Mouse (Mus musculus): ENCODE measurements around the gene Accsl.

The Accsl gene

DNA sequence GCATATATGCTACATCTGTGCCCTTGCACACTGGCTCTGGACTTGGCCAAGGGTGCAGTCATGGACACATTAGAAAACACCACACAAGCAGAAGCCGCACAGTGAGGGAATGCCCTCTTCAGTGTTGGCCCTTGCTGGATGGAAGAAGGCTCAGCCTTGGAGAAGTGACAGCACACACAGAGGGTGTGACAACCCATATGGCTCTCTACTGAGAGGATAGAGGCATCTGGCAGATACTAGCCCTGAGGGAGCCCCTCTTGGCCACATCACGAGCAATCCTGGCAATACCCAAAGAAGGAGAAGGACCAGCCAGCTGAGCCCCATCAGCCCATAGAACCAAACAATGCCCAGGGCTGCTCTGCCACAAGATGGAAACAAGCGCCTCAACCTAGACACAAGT lies 5.6 kb upstream of the Accsl start:
- no peak for DNase-seq (ENCODE audit: low read depth, low spot score)

DNA sequence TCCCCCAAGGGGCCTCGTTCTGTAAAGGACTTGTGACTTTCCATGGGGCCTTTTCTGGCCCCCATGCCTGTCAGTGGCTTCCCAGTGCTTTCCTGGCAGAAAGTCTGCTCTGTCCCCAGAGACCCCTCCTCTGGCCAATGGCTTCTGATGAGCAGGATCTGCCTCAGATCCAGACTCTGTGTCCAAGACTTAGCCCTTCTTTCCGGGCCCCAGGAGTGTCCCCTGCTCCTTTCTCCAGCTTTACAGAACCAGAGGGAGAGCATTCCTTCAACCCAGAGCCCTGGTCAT lies 5.2 kb upstream of the Accsl start:
- DNase-seq (ENCODE audit: low read depth, low spot score), result no peak

DNA sequence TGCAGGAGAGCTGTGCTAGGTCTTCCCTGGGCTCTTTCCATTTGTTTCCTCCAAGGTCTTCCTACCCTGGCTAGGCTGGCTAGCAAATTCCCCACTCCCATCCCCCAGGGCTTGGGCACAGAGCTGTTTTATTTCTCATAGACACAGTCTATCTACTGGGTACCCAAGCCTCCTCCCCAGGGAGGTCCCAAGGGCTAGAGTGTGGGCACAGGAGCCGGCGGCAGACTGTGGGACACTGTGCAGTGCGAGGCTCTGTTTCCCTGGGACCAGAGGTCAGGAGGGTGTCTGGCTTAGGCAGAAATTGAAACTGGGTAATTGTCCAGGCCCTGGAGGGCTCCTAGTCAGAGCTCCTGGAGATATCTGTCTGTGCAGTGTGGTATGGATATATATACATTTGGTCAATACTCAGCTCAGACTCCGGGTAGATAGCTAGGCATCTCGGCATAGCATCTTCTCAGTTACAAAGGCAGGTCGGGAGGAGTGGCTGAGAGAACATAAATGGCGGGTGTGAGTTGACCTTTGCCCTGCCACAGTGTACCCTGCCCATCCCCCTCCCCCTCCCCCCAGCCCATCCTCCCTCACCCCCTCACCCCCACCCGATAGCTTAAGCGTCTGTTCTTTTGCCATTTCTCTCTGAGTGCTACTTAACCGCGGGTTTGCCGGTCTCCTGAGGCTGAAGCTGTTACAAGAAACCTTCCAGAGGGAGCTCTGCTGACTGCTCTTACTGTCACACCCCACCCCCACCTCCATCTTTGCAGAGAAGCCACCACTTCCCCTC lies 4.7 kb upstream of the Accsl start:
- no peak for DNase-seq (ENCODE audit: low read depth, low spot score)

DNA sequence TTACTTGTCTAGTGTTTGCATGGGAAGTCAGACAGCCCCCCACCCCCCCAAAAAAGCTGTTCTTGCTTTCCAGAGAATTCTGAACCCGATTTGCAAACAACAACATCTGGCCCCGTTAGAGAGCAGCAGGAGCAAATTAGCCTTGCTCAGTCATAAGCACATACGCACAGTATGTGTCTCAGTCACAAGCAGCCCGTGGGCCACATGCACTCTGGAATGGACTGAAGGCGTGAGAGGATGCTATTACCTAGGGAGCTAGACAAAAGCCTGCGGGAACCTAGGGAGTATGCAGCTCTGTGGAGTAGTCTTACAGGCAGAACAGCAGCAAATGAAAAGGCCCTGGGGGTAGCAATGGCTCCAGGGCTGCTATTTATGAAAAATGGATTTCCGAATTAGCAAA lies 3.3 kb upstream of the Accsl start:
- DNase-seq (ENCODE audit: low read depth, low spot score), result no peak

DNA sequence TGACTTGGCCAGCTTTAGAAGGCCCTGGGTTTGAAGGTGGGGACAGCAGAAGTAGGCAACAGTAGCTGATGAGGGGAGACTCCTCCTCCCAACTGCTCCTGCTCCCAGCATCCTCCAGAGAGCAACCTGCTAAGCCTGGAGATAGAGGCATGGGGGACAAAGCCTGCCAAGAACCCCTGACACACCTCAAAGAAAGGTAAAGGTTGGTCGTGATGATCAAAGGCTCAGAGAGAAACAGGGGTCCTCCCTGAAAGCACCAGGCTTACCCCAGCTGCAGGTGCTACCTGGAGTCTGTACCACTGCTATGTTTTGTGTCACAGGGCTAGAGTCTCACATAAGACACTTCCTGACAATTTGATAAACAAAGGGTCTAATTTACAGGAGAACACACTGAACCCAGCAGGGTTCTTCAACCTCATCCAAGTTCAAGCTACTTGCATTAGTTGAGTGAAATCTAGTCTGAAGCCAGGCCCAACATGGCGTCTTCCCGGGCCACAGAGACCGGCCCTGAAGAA lies 2.5 kb upstream of the Accsl start:
- no peak for DNase-seq (ENCODE audit: low read depth, low spot score)

DNA sequence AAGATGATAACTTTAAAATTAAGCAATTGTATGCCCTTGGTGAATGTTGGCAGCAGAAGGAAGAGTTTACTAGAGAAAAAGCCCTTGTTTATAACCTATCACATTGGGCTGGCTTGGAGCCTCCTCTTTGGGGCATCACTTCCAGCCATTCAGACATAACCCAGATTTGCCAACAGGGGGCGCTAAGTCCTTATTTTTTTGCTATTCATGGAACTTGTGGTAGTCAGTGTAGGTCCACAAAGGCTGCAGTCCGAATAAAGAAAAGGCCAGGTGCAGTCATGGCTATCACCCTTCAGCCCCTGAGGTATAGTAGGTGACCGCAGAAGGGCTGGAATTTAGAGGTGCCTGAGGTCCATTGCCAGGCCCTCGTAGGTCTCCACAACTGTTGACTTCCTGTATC lies 1.9 kb upstream of the Accsl start:
- no peak for DNase-seq (ENCODE audit: low read depth, low spot score)

DNA sequence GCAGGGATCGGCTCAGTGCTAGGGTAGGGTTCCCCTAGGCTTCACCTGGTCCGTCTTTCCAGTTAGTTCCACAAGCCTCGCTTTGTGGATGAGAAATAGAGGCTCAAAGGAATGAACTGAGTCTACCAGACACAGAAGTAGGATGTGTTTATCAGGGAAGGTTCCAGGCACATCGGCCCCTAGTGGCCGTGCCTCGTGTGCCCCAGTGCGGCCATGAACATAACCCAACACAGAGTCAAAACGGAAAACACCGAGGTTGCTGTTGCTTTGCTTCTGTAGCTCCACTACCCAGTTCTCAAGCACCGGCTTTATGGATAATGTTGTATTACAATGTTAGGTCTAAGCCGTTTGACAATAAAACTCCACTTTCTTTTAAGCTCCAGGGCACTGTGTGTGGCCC lies 391 bp downstream of the Accsl start:
- no peak for DNase-seq (ENCODE audit: low read depth, low spot score)

DNA sequence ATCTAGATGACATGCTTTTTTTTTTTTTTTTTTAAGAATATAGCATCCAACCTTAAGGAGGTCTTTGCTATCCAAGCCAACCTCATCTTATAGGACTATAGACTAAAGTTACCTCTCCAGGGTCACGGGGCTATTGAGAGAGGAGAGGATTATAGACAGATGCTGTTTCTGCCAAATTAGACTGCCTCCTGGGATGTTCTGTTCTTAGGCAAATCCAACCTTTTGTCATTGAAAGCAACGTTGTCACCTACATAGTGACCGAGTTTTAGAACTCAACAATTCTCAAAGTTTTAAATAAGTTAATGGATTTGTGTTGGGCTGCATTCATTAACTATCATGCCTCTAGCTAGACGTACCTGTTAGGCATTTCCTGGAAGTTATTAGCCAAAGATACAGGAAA lies 5.7 kb downstream of the Accsl start:
- DNase-seq (ENCODE audit: low read depth, low spot score), result no peak

DNA sequence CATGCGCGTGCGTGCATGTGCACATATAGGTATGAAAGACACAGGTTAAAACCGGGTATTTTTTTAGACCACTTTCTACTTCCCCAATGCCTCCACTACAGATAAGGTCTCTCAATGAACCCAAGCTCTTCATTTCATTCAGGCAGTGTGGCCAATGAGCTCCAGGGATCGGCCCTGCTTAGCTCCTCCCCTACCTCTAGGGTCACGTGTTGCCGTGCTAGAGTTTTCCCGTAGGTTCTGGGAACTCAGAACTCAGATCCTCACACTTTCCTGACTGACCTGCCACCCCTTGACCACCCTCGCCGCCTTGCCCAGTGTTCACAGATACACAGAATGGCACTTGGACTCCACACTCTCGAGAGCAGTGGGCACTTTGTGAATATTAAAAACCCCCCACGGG lies 10.1 kb downstream of the Accsl start:
- no peak for DNase-seq (ENCODE audit: low read depth, low spot score)

DNA sequence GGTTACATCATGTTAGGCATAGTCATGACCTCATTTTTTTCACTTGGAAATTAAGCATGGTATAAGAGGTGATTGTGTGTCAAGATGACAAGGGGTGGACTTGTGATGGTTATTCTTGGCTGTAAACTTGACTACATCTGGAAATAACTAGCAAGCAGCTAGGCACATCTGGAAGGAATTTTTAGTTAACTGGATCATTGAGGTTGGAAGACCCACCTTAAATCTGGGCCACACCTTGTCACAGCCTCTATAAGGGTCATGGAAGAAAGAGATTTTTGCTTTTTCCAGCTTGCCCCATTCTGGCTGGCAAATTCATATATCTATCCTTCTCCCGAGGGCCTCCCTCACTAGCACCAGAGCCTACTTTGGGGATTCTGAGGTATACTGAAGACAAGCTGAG lies 17.7 kb downstream of the Accsl start:
- no peak for DNase-seq (ENCODE audit: low read depth, low spot score)

DNA sequence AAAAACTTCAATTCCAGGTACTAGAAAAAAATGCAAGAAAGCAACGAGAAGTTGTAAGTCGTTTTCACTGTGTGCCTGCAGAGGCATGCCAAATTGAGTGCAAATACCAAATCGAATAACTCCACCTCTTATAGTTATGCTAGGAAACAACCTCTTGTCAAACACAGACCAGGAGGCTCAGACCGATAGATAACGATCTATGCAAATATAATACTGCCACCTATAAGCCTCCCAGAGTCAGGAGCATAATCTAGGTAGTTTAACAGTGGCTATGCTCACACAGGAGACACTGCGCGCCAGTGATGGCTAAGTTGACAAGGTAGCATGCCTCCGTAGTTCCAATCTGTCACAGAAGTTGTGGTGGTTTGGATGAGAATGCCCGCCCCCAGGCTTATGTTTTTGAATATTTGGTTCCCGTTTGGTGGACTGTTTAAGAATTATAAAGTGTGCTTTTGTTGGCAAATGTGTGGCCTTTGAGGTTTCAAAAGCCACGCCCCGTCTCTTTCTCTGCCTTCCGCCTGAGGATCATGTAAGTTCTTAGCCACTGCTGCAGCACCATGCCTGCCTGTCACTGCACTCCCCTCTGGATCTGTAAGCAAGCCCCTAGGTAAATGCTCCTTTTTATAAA lies 18.5 kb downstream of the Accsl start:
- DNase-seq (ENCODE audit: low read depth, low spot score), result no peak

DNA sequence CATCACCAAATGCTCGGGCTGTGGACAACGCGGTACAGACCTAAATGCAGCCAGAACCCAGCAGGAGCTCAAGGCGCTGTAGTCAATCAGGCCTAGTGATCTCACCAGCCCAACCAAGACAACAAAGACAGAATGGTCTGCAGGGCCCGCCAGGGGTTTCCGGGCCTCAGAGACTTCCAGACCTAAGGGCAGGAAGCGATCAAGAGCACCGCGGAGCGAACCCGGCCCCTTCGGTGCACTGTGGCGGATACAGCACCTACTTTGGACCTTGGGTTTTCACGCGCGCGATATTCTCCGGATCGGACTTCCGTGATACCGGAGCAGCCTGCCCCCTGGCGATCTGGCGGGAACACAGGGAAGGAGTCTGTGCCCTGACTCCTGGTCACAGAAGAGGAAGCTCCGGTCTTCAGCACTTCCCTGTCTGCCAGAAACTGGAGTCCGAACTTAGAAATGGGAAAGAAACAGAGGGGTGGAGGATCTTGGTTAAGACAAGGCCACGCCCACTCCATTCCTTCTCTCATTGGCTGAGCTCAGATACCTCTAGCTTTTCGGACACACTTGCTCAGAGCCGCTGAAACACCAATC lies 19.4 kb downstream of the Accsl start, which contains the start of gene Accs:
Gene Accs (minus strand): TSS at position 439 of the 585 bp plus-strand sequence.
- DNase-seq (ENCODE audit: low read depth, low spot score), result peak; percentile 35

DNA sequence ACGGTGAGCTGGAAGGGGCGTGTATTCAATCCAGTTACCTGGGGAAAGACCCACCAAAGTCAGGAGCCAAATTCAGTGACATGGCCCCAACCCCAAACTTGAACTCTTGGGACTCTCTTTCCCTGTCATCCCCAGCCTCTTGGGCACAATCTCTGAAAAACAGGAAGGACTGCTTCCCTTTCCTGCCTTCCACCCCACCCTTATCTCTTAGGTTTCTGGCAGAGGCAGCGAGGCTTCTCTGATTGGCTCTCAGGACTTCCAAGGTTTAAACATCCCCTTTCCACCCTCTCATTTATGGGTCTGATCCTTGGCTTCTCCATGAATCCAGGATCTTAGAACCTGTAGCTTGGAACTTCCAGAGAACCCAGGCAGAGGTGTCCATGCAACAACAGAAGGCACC lies 27.6 kb downstream of the Accsl start:
- no peak for DNase-seq (ENCODE audit: low read depth, low spot score)

DNA sequence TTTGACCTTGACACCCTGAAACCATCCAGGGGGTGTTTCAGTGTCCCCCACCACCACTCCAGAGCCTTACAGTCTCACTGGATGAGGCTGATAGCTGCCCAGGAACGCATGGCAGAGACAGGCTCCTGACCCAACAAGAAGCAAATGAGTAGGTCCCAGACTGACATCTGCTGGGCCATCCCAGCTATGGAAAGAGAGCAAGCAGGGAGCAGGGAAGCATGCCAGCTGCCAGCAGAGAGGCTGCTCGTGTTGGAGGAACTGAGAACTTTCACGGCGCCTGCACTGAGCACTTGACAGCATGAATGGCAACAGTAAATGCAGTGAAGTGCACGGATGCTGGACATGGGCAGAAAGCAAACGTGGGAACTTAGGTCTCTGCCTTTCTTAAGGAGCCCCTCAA lies 28.8 kb downstream of the Accsl start:
- DNase-seq (ENCODE audit: low read depth, low spot score), result no peak

DNA sequence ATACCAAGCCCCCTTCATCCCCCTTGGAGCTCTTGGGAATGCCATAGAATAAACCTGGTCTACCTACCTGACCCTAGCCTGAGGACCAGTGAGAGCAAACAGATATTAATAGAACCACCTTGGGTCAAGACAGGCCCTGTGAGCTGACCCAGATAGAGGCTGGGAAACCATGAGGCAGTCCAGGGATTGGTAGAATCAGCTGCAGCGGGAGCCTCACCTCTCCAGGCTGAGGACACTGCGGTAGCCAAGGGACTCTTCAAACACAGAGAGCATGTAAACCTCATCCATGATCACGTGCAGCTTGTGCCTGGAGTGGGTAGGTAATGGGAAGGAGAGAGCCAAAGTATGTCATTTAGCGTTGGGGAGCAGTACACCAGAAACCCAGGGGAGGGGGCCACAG lies 30.0 kb downstream of the Accsl start:
- no peak for DNase-seq (ENCODE audit: low read depth, low spot score)

DNA sequence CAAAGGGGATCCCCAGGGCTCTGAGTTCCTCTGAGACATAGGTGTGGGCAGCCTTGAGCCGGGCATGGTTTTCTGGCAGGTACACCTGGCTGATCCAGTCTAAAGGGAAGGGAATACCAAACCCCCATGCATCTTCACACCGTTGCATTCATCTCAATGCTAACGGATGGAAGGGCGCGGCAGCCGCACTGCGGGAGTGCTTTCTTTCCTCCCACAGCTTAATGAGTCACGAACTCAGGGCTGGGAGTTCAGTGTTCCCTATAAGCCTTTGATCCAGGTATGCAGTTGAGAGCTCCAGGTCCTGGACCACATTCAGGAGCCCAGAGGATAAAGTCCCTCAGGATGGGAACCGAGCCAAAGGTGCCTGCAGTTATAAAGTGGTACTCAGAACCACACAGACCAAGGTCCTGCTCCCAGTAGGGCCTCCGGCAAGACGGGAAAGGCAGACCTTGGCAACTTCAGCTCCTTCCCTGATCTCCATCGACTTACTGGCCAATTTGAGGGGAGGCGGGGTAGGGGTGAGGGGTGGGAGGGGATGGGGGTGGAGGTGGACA lies 32.6 kb downstream of the Accsl start:
- DNase-seq (ENCODE audit: low read depth, low spot score), result no peak

DNA sequence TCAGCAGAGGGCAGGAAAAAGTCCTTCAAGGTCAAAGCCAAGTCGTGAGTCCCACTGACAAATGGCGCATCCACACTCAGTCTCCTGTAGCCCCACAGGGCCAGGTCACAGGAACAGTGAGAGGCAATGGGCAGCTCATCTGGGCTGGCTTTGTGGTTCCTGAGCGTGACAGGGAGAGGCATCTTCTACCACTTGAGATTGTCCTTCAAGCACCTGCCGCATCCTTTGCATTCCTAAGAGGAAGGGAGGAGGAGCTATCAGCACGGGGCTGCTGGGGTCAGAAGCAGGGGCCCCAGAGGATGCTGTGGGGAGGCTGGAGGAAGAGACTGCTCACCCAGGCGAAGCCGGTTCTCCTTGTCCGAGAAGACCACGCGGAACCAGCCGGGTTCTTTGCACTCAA lies 33.4 kb downstream of the Accsl start:
- no peak for DNase-seq (ENCODE audit: low read depth, low spot score)

DNA sequence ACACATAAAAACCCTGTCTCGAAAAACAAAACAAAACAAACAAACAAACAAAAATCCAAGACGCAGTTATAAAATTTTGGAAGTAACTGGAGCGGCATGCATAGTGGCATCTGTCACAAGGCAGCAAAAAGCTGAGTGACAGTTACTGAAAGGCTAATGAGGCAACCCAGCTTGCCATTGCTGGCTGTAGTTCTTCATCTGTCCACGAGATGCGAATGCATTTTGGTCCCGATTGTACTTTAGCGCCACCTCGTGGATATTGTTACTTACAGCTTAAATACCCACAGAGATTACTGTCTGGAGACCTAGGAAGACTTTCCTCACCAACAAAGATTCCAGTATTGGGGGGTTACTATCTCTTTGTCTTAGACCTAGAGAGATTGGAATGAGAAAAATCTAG lies 45.4 kb downstream of the Accsl start:
- DNase-seq (ENCODE audit: low read depth, low spot score), result peak; percentile 78

DNA sequence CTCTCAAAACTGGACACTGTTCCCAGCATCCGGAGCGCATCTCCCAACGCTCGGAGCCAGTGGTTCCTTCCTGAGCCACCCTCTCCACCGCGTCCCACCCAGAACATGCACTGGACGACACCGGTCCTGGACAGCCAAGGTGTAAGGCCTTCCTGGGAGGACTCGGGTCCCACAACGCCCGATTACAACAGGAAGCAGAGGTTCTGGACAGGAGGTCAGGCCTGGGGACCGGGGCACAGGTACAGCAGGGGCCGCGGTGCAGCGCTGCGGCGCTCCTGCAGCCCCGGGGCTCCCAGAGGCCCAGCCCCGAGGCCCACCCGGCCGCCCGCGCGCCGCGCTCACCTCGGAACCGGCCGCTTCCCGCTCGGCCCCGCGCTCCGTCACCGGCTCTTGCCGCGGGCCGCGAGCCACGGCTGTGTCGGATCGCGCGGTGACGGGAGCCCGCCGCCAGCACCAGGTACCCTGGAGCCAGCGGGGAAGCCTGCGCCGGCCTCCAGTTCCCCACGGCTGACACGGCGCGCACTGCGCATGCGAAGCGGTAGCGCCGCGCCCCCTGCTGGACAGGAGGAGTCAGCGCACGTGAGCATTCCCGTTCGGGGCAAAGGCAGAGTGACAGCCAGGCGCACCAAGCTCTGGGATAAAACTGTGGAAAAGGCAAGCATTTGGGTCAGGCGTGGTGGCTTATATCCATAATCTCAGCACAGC lies 46.8 kb downstream of the Accsl start, which contains the start of gene Ext2:
Gene Ext2 (minus strand): TSS at position 524 of the 705 bp plus-strand sequence.
- peak; percentile 68 for DNase-seq (ENCODE audit: low read depth, low spot score)

DNA sequence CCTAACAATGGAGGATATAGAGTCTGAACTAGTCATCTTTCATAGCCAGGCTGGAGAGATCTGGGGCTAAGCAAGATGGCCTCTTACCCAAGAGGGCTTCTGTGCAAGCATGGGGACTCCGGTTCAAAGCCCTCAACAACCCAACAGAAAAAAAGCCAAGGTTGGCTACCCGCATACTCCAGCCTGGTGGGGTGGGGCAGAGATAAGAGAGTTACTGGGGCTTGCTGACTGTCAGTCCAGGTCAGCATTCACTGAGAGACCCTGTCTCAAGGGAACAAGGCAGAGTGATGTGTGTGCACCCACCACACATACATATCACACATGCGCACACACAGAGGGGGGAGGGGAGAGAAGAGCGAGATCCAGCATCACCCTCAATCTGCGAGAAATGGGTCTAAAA lies 51.2 kb downstream of the Accsl start:
- DNase-seq (ENCODE audit: low read depth, low spot score), result no peak

DNA sequence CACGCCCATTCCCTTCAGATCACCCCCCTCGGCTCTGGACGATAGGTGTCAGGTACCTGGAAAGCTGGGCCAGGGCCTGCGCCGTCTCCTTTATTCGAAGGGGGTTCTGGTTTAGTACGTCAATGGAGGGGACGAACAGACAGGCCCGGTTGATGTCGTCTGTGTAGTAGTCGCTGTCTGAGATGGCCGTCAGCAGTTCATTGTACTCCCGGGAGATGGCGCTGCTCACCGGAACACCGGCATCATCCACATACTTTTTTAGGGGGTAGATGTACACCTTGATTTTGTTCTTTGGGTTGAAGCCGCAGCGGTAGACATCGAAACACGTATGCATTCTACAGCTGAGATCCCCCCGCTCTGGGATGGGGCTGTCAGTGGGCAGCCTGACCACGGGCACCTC lies 55.6 kb downstream of the Accsl start:
- no peak for DNase-seq (ENCODE audit: low read depth, low spot score)

DNA sequence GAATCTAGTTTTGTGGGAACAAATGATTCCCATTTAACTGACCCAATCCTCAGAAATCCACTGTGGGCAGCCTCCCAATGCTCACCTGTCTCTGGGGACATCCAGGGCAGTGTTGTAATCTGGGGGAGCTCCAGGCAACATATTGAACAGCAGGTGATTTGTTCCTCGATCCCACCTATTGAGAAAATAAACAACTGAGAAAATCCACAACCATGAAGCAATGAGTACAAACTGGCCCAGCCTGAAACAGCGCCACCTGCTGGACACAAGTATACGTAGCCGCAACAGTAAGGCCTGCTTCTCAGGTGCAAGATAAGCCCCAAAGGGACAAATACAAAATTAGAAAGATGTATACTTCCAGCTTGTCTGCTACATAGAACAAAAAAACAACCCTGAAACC lies 57.1 kb downstream of the Accsl start:
- peak; percentile 48 for DNase-seq (ENCODE audit: low read depth, low spot score)
